Comparison of ENCODE assay signal across 9 mouse cellular contexts in the genomic region with DNA sequence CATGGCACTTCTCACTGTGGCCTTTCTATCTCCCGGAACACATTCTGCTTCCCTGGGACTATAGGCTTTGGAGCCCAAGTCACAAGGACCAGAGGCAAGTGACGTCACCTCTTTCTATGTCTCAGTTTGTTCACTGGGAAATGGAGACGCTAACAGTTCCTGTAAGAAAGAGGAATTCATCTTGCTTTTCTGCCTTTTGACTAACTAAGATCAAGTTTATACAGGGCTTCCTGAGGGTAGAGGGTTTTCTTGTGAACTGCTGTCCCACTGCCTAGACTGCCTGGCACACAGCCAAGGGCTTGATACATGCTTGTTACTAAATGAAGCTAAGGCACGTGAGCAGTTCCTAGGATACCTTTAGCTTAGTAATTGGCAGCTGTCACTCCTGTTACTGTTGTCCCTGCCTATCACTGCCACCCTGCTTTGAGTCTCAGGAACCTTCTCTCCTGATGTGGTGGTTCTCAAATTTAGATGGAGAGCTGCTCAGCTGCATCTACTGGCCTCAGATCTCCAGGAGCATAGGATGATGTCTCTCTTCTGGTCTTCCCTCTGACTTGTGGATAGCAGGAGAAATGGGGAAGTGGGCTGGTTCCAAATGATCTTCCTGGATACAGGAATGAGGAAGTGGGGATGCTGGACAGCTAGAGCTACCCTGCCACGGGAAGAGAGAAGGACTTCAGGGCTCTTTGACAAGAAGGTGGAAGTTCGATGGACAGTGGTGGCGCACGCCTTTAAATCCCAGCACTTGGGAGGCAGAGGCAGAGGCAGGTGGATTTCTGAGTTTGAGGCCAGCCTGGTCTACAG. TPM values are rescaled to one million over a fixed set of nuclear protein-coding genes. Genes with fewer than 3 reads are reported as not detected.
A peak's percentile ranks its signal among the peaks of the same experiment; 100 is the strongest.
DNase-seq lines count a peak whose midpoint lies in the region; ATAC-seq and TF ChIP-seq lines count a peak whose summit lies in the region.
"Had no signal": no experiment of that assay in that cellular context is flagged by ENCODE, and none has a peak within 500 bp of the region (broad histone marks: within the 10 kb centered on the region; RNA-seq: fewer than 3 reads in every experiment).

No protein-coding gene starts in this region.

- no peaks in the 10 kb centered on the region for H3K27me3 ChIP-seq in hindbrain, postnatal 0 days (ENCODE audit: insufficient read depth, low read length)
- no peaks in the 10 kb centered on the region for H3K27me3 ChIP-seq in hindbrain, embryonic 12.5 days
- H3K27me3 ChIP-seq in heart, adult 2 months (ENCODE audit: control insufficient read depth, insufficient read depth, low read length) = no peaks in the 10 kb centered on the region
- H3K27me3 ChIP-seq in liver, postnatal 0 days (ENCODE audit: insufficient read depth, low read length) = no peaks in the 10 kb centered on the region
- H3K27me3 ChIP-seq in hindbrain, embryonic 13.5 days = no peaks in the 10 kb centered on the region
- H3K27me3 ChIP-seq: neural tube, embryonic 13.5 days had no signal

- H3K9ac ChIP-seq in hindbrain, postnatal 0 days (replicated peaks; ENCODE audit: low read length) = no peak overlapping the region
- H3K9ac ChIP-seq in hindbrain, embryonic 12.5 days = no peak overlapping the region
- H3K9ac ChIP-seq in heart, adult 2 months (ENCODE audit: low read depth, low read length) = no peak overlapping the region
- H3K9ac ChIP-seq in liver, postnatal 0 days (replicated peaks) = peak overlapping the region; percentile 51; the same call in 1 of the 2 replicates
- H3K9ac ChIP-seq in hindbrain, embryonic 13.5 days = no peak overlapping the region
- H3K9ac ChIP-seq: neural tube, embryonic 13.5 days had no signal

- no peaks in the 10 kb centered on the region for H3K9me3 ChIP-seq in hindbrain, postnatal 0 days (ENCODE audit: low read length)
- H3K9me3 ChIP-seq in hindbrain, embryonic 12.5 days (replicated peaks) = no peaks in the 10 kb centered on the region
- H3K9me3 ChIP-seq in liver, postnatal 0 days (ENCODE audit: low read length) = no peaks in the 10 kb centered on the region
- H3K9me3 ChIP-seq in hindbrain, embryonic 13.5 days = no peaks in the 10 kb centered on the region
- H3K9me3 ChIP-seq: neural tube, embryonic 13.5 days had no signal

- no peak for TF ChIP-seq CTCF in hindbrain, postnatal 0 days (IDR thresholded peaks at IDR 0.05; ENCODE audit: low read depth)
- no peak for TF ChIP-seq CTCF in heart, adult 2 months (IDR thresholded peaks at IDR 0.05)
- no peak for TF ChIP-seq CTCF in liver, postnatal 0 days (IDR thresholded peaks at IDR 0.05; ENCODE audit: low read depth)

- H3K36me3 ChIP-seq in hindbrain, postnatal 0 days (ENCODE audit: insufficient read depth, low read length) = no peaks in the 10 kb centered on the region
- peaks cover 9% of the 10 kb centered on the region; the same call in 1 of the 2 replicates for H3K36me3 ChIP-seq in hindbrain, embryonic 12.5 days
- no peaks in the 10 kb centered on the region; the same call in 1 of the 2 replicates for H3K36me3 ChIP-seq in heart, adult 2 months (ENCODE audit: control insufficient read depth, insufficient read depth, low read length)
- H3K36me3 ChIP-seq in liver, postnatal 0 days (replicated peaks; ENCODE audit: insufficient read depth, low read length) = peaks cover 35% of the 10 kb centered on the region
- peaks cover 5% of the 10 kb centered on the region; the same call in 1 of the 2 replicates for H3K36me3 ChIP-seq in hindbrain, embryonic 13.5 days

- WGBS in hindbrain, postnatal 0 days = 63% methylated on average over 8 of the region's 8 CpGs
- WGBS in hindbrain, embryonic 12.5 days = 80% methylated on average over 8 of the region's 8 CpGs
- 41% methylated on average over 8 of the region's 8 CpGs for WGBS in heart, adult 2 months
- 47% methylated on average over 8 of the region's 8 CpGs for WGBS in liver, postnatal 0 days (ENCODE audit: insufficient replicate concordance)
- 76% methylated on average over 8 of the region's 8 CpGs for WGBS in hindbrain, embryonic 13.5 days

- no peaks in the 10 kb centered on the region; the same call in 1 of the 2 replicates for H3K79me2 ChIP-seq in heart, adult 2 months (replicated peaks; ENCODE audit: control insufficient read depth, insufficient read depth, low read length)

- no peak overlapping the region for H3K27ac ChIP-seq in hindbrain, postnatal 0 days
- H3K27ac ChIP-seq in hindbrain, embryonic 12.5 days = no peak overlapping the region
- peak overlapping the region; percentile 38 for H3K27ac ChIP-seq in heart, adult 2 months
- peak overlapping the region; percentile 79 for H3K27ac ChIP-seq in liver, postnatal 0 days (ENCODE audit: low read depth)
- no peak overlapping the region for H3K27ac ChIP-seq in hindbrain, embryonic 13.5 days
- H3K27ac ChIP-seq: neural tube, embryonic 13.5 days had no signal

- TF ChIP-seq POLR2A in heart, adult 2 months (IDR thresholded peaks at IDR 0.05; ENCODE audit: insufficient read depth, low read depth, low read length) = no peak

- no peak for ATAC-seq in hindbrain, postnatal 0 days
- ATAC-seq in hindbrain, embryonic 12.5 days (ENCODE audit: low FRiP score) = no peak
- no peak for ATAC-seq in liver, postnatal 0 days
- no peak for ATAC-seq in hindbrain, embryonic 13.5 days (ENCODE audit: low FRiP score)

- H3K4me1 ChIP-seq in hindbrain, postnatal 0 days (ENCODE audit: insufficient read depth, low read length) = peaks cover 8% of the 10 kb centered on the region; the same call in 1 of the 2 replicates
- peaks cover 39% of the 10 kb centered on the region for H3K4me1 ChIP-seq in hindbrain, embryonic 12.5 days
- peaks cover 25% of the 10 kb centered on the region for H3K4me1 ChIP-seq in heart, adult 2 months (ENCODE audit: control insufficient read depth, insufficient read depth, low read length)
- H3K4me1 ChIP-seq in liver, postnatal 0 days (ENCODE audit: insufficient read depth) = peaks cover 39% of the 10 kb centered on the region
- H3K4me1 ChIP-seq in hindbrain, embryonic 13.5 days (replicated peaks) = peaks cover 45% of the 10 kb centered on the region

- intact Hi-C loops in heart, adult 2 months (cut with DNase I) = no loop called here

- no peak overlapping the region for H3K4me3 ChIP-seq in hindbrain, postnatal 0 days (ENCODE audit: low read length)
- H3K4me3 ChIP-seq in hindbrain, embryonic 12.5 days = no peak overlapping the region
- H3K4me3 ChIP-seq in heart, adult 2 months = no peak overlapping the region
- peak overlapping the region; percentile 17 for H3K4me3 ChIP-seq in liver, postnatal 0 days (ENCODE audit: low read depth, low read length)
- H3K4me3 ChIP-seq in hindbrain, embryonic 13.5 days = no peak overlapping the region
- H3K4me3 ChIP-seq: neural tube, embryonic 13.5 days had no signal

- H3K4me2 ChIP-seq in hindbrain, postnatal 0 days (ENCODE audit: low read depth, low read length) = no peak overlapping the region
- no peak overlapping the region for H3K4me2 ChIP-seq in hindbrain, embryonic 12.5 days (replicated peaks)
- H3K4me2 ChIP-seq in liver, postnatal 0 days (ENCODE audit: low read depth, low read length) = peak overlapping the region; percentile 82
- H3K4me2 ChIP-seq in hindbrain, embryonic 13.5 days = no peak overlapping the region
- H3K4me2 ChIP-seq: neural tube, embryonic 13.5 days had no signal

- no peak for TF ChIP-seq EP300 in heart, adult 2 months (IDR thresholded peaks at IDR 0.05; ENCODE audit: insufficient read depth, low read depth, low read length)
- no peak for TF ChIP-seq EP300 in liver, postnatal 0 days (IDR thresholded peaks at IDR 0.05; ENCODE audit: low read depth)

- peak; percentile 37 for DNase-seq in hindbrain, postnatal 0 days (ENCODE audit: low spot score)
- peak; percentile 39 for DNase-seq in MN1 (ENCODE audit: low spot score)
- DNase-seq in heart, adult 2 months = peak in 1 of 2 experiments; percentile 50
- peak; percentile 74 for DNase-seq in liver, postnatal 0 days
- no peak for DNase-seq in urinary bladder, postnatal 36 days (ENCODE audit: low spot score in 2 of 2)
- no peak for DNase-seq in embryo, embryonic 9.5 days (ENCODE audit: extremely low spot score)

RNA-seq across cellular contexts. Expression of gene Plekho2, which starts 4.2 kb away (rescaled TPM):
- total RNA-seq in hindbrain, postnatal 0 days (2014; rRNA removed) = 12.7 and 17.9 TPM in 2 replicates
- polyA plus RNA-seq in hindbrain, postnatal 0 days (2015; fragmentation: Nextera tagmentation; extraction: Ambion mirVana) = 7.0 and 7.8 TPM in 2 replicates
- polyA plus RNA-seq in hindbrain, embryonic 12.5 days (2016; fragmentation: Nextera tagmentation; extraction: Ambion mirVana) = 12.4 and 14.1 TPM in 2 replicates
- 10 to 100 TPM in 1 of 2 experiments, 1 to 10 TPM in 1; 9.9 to 11.1 TPM for total RNA-seq in heart, adult 2 months (2021)
- polyA plus RNA-seq in heart, adult 2 months (2012; rRNA removed) = 16.5 and 18.8 TPM in 2 replicates
- 14.3 and 14.5 TPM in 2 replicates for polyA plus RNA-seq in liver, postnatal 0 days (2015; fragmentation: Nextera tagmentation; extraction: Ambion mirVana)
- 5.8 and 7.6 TPM in 2 replicates for polyA plus RNA-seq in hindbrain, embryonic 13.5 days (2015; fragmentation: Nextera tagmentation; extraction: Ambion mirVana)

RNA-seq across cellular contexts. Expression of gene Pif1, which starts 11.4 kb away (rescaled TPM):
- total RNA-seq in hindbrain, postnatal 0 days (2014; rRNA removed) = 3.5 and 15.2 TPM in 2 replicates
- polyA plus RNA-seq in hindbrain, postnatal 0 days (2015; fragmentation: Nextera tagmentation; extraction: Ambion mirVana) = 2.4 and 2.9 TPM in 2 replicates
- 13.9 and 16.5 TPM in 2 replicates for polyA plus RNA-seq in hindbrain, embryonic 12.5 days (2016; fragmentation: Nextera tagmentation; extraction: Ambion mirVana)
- not detected for total RNA-seq in heart, adult 2 months (2021)
- 0.18 and 0.23 TPM in 2 replicates for polyA plus RNA-seq in heart, adult 2 months (2012; rRNA removed)
- polyA plus RNA-seq in liver, postnatal 0 days (2015; fragmentation: Nextera tagmentation; extraction: Ambion mirVana) = 3.2 and 3.5 TPM in 2 replicates
- polyA plus RNA-seq in hindbrain, embryonic 13.5 days (2015; fragmentation: Nextera tagmentation; extraction: Ambion mirVana) = 3.8 and 4.4 TPM in 2 replicates

RNA-seq across cellular contexts. Expression of gene Rbpms2, which starts 53.9 kb away (rescaled TPM):
- 3.3 and 5.9 TPM in 2 replicates for total RNA-seq in hindbrain, postnatal 0 days (2014; rRNA removed)
- 3.8 and 5.1 TPM in 2 replicates for polyA plus RNA-seq in hindbrain, postnatal 0 days (2015; fragmentation: Nextera tagmentation; extraction: Ambion mirVana)
- 13.7 and 15.0 TPM in 2 replicates for polyA plus RNA-seq in hindbrain, embryonic 12.5 days (2016; fragmentation: Nextera tagmentation; extraction: Ambion mirVana)
- 10 to 100 TPM; 29.4 to 32.5 TPM for total RNA-seq in heart, adult 2 months (2021)
- polyA plus RNA-seq in heart, adult 2 months (2012; rRNA removed) = 102 and 105 TPM in 2 replicates
- polyA plus RNA-seq in liver, postnatal 0 days (2015; fragmentation: Nextera tagmentation; extraction: Ambion mirVana) = 23.5 and 26.1 TPM in 2 replicates
- 5.0 and 5.4 TPM in 2 replicates for polyA plus RNA-seq in hindbrain, embryonic 13.5 days (2015; fragmentation: Nextera tagmentation; extraction: Ambion mirVana)

RNA-seq across cellular contexts. Expression of gene Ankdd1a, which starts 55.6 kb away (rescaled TPM):
- total RNA-seq in hindbrain, postnatal 0 days (2014; rRNA removed) = 3.7 and 5.9 TPM in 2 replicates
- 0.81 and 1.2 TPM in 2 replicates for polyA plus RNA-seq in hindbrain, postnatal 0 days (2015; fragmentation: Nextera tagmentation; extraction: Ambion mirVana)
- 0.22 TPM in 1 of 2 replicates, not detected in the other for polyA plus RNA-seq in hindbrain, embryonic 12.5 days (2016; fragmentation: Nextera tagmentation; extraction: Ambion mirVana)
- not detected for total RNA-seq in heart, adult 2 months (2021)
- polyA plus RNA-seq in heart, adult 2 months (2012; rRNA removed) = not detected in 2 replicates
- polyA plus RNA-seq in liver, postnatal 0 days (2015; fragmentation: Nextera tagmentation; extraction: Ambion mirVana) = not detected in 2 replicates
- polyA plus RNA-seq in hindbrain, embryonic 13.5 days (2015; fragmentation: Nextera tagmentation; extraction: Ambion mirVana) = 0.51 and 0.75 TPM in 2 replicates

Comparison
In these comparisons a context has a peak if more than half of its experiments do, and no peak if none do; other contexts are left out.
1. DNase-seq: peak in hindbrain, postnatal 0 days (single experiment), MN1 (single experiment) and liver, postnatal 0 days (single experiment); none in urinary bladder, postnatal 36 days (0 of 2) and embryo, embryonic 9.5 days (single experiment).
2. H3K27ac ChIP-seq: peak in heart, adult 2 months (single experiment) and liver, postnatal 0 days (single experiment); none in hindbrain, postnatal 0 days (single experiment), hindbrain, embryonic 12.5 days (single experiment) and hindbrain, embryonic 13.5 days (single experiment).